Mouse (Mus musculus) ES-E14 (cell line): ENCODE measurements at regions not wholly inside any gene's neighbourhood (a gene's known extent, or its start where the extent isn't known, plus 50 kb on each side); places are given as distances from the start of the nearest gene placed in this dataset.

Experiments used
- CHD2 ChIP-seq: IDR thresholded peaks from 2 replicates; pipeline ENCODE4 v1.6.1; 2014; ENCODE audit warnings: mild to moderate bottlenecking, low read depth, low read length, inconsistent platforms
- HCFC1 ChIP-seq: IDR thresholded peaks from 2 replicates; pipeline ENCODE4 v1.6.1; 2012; ENCODE audit warnings: low read length, inconsistent platforms, borderline replicate concordance; ENCODE audit not compliant: insufficient read depth
- ZNF384 ChIP-seq: IDR thresholded peaks from 2 replicates; pipeline ENCODE4 v1.6.1; 2012; ENCODE audit warnings: low read depth, low read length, inconsistent platforms

DNA sequence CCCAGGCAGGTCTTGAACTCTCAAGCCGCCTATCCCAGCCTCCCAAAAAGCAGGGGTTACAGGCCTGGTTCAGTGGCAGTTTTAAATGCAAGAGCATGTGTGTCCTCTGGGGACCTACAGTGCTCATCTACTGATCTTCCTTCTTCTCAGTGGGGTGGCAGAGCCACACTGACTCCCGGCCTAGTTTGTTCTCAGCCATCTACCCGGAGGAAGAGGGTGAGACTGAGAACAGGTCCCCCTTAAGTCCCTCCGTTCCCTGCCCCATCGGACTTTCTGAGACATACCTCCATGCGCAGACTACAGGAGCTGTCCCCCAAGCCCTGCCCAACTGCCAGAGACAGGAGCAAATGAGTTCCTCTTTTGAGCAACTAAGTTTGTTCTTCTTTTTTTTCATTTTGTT lies 66.5 kb downstream of the Zfp36l2 start:
- no peak for TF ChIP-seq HCFC1
- no peak for TF ChIP-seq CHD2
- no peak for TF ChIP-seq ZNF384
